Mouse (Mus musculus) ES-E14 (cell line): ENCODE measurements around the gene Adcy3. TPM values are rescaled to one million over a fixed set of nuclear protein-coding genes. Genes with fewer than 3 reads are reported as not detected.
"Not testable (repeated sequence)": the region's sequence is repeated elsewhere in the genome, so short reads cannot be mapped to it uniquely, and the experiment has no call there.

ENCODE experiments used
- DNase-seq: peaks from one replicate; pipeline ENCODE4 v3.0.0-alpha.2; 2013; ENCODE audit warnings: low read depth, low spot score
- H3K27ac ChIP-seq: 2 replicates; pipeline ENCODE4 v1.5.1; 2012; ENCODE audit warnings: low read depth, mild to moderate bottlenecking, low read length, moderate library complexity, mixed read lengths; ENCODE audit not compliant: poor library complexity, insufficient read depth, severe bottlenecking
- H3K36me3 ChIP-seq: 2 replicates; pipeline ENCODE4 v1.6.1; 2012; ENCODE audit warnings: mild to moderate bottlenecking, low read length, moderate library complexity, mixed read lengths; ENCODE audit not compliant: control insufficient read depth, poor library complexity, insufficient read depth, severe bottlenecking
- H3K4me1 ChIP-seq, 2 experiments: fragments of 150-350 bp in 1 of 2; sonication (generic) in 1 of 2; 2 replicates each; pipeline ENCODE4 v1.6.1; 2012; ENCODE audit warnings: low read length in 2 of 2, mild to moderate bottlenecking in 1 of 2, mixed read lengths in 1 of 2; ENCODE audit not compliant: control insufficient read depth in 2 of 2, insufficient read depth in 2 of 2, poor library complexity in 1 of 2
- H3K4me3 ChIP-seq, 2 experiments: fragments of 150-350 bp in 1 of 2; sonication (generic) in 1 of 2; 2 replicates each; pipeline ENCODE4 v1.5.1; 2012; ENCODE audit warnings: low read length in 2 of 2, low read depth in 1 of 2, mild to moderate bottlenecking in 1 of 2, mixed read lengths in 1 of 2; ENCODE audit not compliant: insufficient read depth in 1 of 2, poor library complexity in 1 of 2, severe bottlenecking in 1 of 2
- H3K9ac ChIP-seq: 2 replicates; pipeline ENCODE4 v1.6.1; 2012; ENCODE audit warnings: low read depth, mild to moderate bottlenecking, low read length, mixed read lengths; ENCODE audit not compliant: poor library complexity, insufficient read depth, severe bottlenecking
- H3K9me3 ChIP-seq: fragments of 150-350 bp; sonication (generic); 2 replicates; pipeline ENCODE4 v1.6.1; 2012; ENCODE audit warnings: low read depth, mild to moderate bottlenecking, low read length; ENCODE audit not compliant: control insufficient read depth, insufficient read depth
- CHD2 ChIP-seq: IDR thresholded peaks from 2 replicates; pipeline ENCODE4 v1.6.1; 2014; ENCODE audit warnings: mild to moderate bottlenecking, low read depth, low read length, inconsistent platforms
- HCFC1 ChIP-seq: IDR thresholded peaks from 2 replicates; pipeline ENCODE4 v1.6.1; 2012; ENCODE audit warnings: low read length, inconsistent platforms, borderline replicate concordance; ENCODE audit not compliant: insufficient read depth
- MAFK ChIP-seq: IDR thresholded peaks from 2 replicates; pipeline ENCODE4 v1.6.1; 2014; ENCODE audit warnings: mild to moderate bottlenecking, low read depth, low read length, inconsistent platforms; ENCODE audit not compliant: insufficient read depth
- ZC3H11A ChIP-seq: IDR thresholded peaks from 2 replicates; pipeline ENCODE4 v1.6.1; 2012; ENCODE audit warnings: low read depth, mild to moderate bottlenecking, inconsistent platforms, low read length, borderline replicate concordance
- ZNF384 ChIP-seq: IDR thresholded peaks from 2 replicates; pipeline ENCODE4 v1.6.1; 2012; ENCODE audit warnings: low read depth, low read length, inconsistent platforms
- in situ Hi-C, 2 experiments: fragments of 600-800 bp; cut with MboI; formaldehyde crosslinking; loops; one replicate each; pipeline ENCODE4 v1.15.1; 2025; ENCODE audit warnings: low sequenced_read_pairs in 2 of 2, inconsistent platforms in 1 of 2; ENCODE audit not compliant: unreplicated experiment in 2 of 2
- total RNA-seq: library from RNA; depleted of rRNA; stranded (reverse); fragments of 300-350 nt; gene quantifications from 2 replicates; pipeline ENCODE4 v1.2.3, GENCODE M21; 2012

The Adcy3 gene
- total RNA-seq, 1 experiment = 14.1 TPM

DNA sequence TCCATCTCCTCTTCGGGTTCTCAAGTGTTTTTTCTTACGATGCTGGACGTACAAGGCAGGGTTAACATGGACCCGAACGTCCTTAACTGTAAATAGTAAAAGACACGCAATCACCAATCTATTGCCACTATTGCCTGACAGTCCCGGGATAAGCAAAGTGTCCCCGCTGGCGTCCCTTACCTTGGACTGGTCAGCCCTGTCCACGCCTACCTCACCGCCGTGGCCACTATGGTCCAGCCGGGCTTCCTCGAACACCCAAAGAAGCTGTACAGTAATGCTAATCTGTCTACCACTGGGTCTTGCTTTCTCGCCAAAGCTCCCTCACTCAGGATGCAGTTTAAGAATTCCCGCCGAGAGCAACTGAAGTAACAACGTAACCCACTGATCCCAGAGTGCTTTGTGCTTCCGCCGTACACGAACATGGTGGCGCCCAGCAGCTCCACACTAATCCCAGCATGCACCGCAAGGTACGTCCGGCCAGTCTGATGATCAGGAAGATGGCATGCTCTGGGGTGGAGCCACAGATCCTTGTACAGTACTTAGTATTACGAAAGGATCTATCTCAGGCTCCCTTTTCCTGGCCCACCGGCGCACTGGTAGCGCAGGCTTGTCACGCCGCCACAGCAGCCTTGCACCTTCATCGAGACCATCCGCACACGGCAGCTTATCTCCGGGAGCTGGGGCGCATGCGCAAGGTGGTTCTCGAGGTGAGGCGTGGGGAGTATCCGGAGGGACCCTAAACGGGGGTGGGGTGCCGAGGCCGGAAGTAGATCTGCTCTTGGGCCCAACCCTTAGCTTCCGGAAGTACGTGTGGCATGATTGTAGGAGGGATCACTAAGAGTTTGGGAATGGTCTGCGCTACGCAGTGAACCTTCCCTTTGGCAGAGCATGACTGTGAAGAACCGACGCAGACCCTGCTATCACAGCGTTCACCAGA, 100.9 kb downstream of the Adcy3 start, which contains the start of the genes Ptrhd1 and Cenpo:
Gene Ptrhd1 (plus strand): TSS at position 456 of the 937 bp plus-strand sequence.
Gene Cenpo (minus strand): TSS at position 723 of the 937 bp plus-strand sequence.
- peaks cover 3 to 4% of the 10 kb centered on the region in 2 experiments; a peak in 2 of 4 replicates for H3K4me1 ChIP-seq
- peak; percentile 94 for TF ChIP-seq HCFC1
- TF ChIP-seq ZC3H11A = no peak
- peak within 1 kb of the TSS; percentile 78 to 89 for H3K4me3 ChIP-seq
- DNase-seq = peak; percentile 97
- in situ Hi-C loops = no loop called here
- H3K36me3 ChIP-seq = peaks cover 7% of the 10 kb centered on the region; the same call in 1 of the 2 replicates
- no peaks in the 10 kb centered on the region for H3K9me3 ChIP-seq
- peak within 1 kb of the TSS; percentile 97 for H3K9ac ChIP-seq
- peak within 1 kb of the TSS; percentile 98 for H3K27ac ChIP-seq

GRCm38 (mm10) chr12:4237481-4237880, 104.6 kb downstream of the Adcy3 start:
- H3K27ac ChIP-seq = no peak overlapping the region
- no peaks in the 10 kb centered on the region for H3K9me3 ChIP-seq
- no peaks in the 10 kb centered on the region for H3K36me3 ChIP-seq
- H3K4me3 ChIP-seq = no peak overlapping the region
- H3K9ac ChIP-seq = 0 out of 2 replicates have a peak overlapping the region, but pooled peaks have one; percentile 24
- peaks cover 3 to 8% of the 10 kb centered on the region in 2 experiments; a peak in 3 of 4 replicates for H3K4me1 ChIP-seq
- in situ Hi-C loops = no loop called here
- TF ChIP-seq ZC3H11A (no peak), MAFK (no peak), CHD2 (no peak), HCFC1 (no peak), ZNF384 (no peak)
- DNase-seq = no peak

DNA sequence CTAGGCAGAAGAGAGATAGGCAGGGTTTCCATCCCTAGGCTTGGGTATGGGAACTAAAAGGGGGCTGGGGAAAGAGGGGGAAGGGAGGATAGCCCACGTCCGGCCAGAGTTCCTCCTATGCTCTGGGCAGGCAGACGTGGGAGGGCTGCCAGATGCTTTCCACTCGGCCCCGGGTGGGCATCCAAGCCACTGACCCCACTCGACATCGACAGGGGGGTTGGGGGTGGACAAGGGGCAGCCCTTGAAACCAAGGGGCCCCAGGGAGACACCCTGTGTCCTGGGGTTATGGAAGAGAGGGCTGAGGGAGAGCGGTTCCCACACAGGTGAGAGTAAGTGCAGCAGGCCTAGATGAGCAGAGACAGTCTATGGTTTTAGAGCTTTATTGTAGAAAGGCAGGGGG, 107.4 kb downstream of the Adcy3 start:
- in situ Hi-C loops, H3K4me1 ChIP-seq, DNase-seq, H3K9me3 ChIP-seq, H3K27ac ChIP-seq, H3K36me3 ChIP-seq, H3K4me3 ChIP-seq, H3K9ac ChIP-seq: not testable (repeated sequence)

GRCm38 (mm10) chr12:4243805-4244204, 110.9 kb downstream of the Adcy3 start:
- in situ Hi-C loops = no loop called here
- Histone ChIP-seq H3K9ac (no peak overlapping the region), H3K4me1 (peaks cover 2 to 14% of the 10 kb centered on the region in 2 experiments; a peak in 3 of 4 replicates), H3K27ac (no peak overlapping the region), H3K36me3 (no peaks in the 10 kb centered on the region), H3K4me3 (no peak overlapping the region), H3K9me3 (no peaks in the 10 kb centered on the region)
- no peak for TF ChIP-seq CHD2
- no peak for TF ChIP-seq HCFC1
- TF ChIP-seq ZC3H11A = no peak
- TF ChIP-seq ZNF384 = no peak
- TF ChIP-seq MAFK = no peak
- no peak for DNase-seq
